Mouse (Mus musculus) G1E-ER4 (cell line): ENCODE data around the gene Plcz1. TPM values are rescaled to one million over a fixed set of nuclear protein-coding genes. Genes with fewer than 3 reads are reported as not detected.

Experiments used
- GATA1 ChIP-seq: IDR thresholded peaks from one replicate; pipeline ENCODE4 v1.8.0; 2012; ENCODE audit warnings: low read length, inconsistent platforms
- polyA plus RNA-seq: library from polyadenylated mRNA; stranded (reverse); fragments of >175 nt; gene quantifications from 2 replicates; pipeline ENCODE4 v1.2.3, GENCODE M21; 2012

The Plcz1 gene
- polyA plus RNA-seq, 1 experiment: not detected

DNA sequence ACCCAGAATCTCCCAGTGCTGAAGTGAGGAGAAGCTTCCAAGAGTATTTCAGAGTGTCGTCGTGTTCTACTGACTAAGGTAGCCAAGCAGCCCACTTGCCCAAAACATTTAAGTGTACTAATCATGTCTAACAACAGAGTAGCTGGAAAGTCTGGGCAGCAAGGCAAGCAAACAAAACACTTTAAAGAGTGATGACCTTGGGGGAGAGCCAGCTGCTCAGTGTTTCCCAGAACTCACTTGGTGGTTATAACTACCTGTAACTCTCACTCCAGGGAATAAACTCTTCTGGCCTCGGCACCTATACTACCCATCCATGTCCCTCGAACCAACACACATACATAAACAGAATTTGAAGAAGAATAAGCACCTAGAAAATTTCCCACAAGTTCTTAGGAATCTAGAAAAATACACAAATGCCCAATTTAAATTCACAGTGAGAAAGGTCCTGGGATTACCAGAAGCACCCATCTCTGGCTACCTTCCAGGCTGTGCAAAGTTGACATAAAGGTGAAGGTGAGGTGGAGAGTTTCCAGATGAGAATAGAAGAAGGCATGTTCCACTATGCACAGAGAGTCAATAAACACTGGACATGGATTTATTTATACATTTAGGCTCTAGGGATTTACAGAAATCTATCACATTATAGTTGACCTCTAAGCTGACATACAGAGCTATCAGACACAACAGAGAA lies 69.5 kb downstream of the Plcz1 start:
- TF ChIP-seq GATA1: no peak

DNA sequence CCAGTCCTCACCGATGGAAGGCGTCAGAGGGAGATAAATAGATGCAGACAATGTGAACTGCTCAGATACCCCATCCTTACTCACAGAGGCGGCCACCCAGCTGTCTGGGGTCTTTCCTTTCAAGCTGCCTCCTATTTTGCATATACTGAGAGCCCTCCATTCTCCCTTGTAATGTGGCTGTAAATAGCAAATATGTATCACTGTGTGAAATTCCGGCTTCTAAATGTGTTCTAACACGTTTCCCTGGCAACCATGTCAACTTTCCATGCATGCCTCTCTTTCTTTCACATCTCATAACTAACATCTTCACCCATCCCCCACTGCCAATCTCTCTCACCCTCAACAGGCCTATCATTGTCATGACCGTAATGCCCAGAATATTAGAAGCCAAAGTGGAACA lies 74.6 kb downstream of the Plcz1 start:
- TF ChIP-seq GATA1: no peak

- TF ChIP-seq GATA1: no peak
Observed at GRCm38 (mm10) chr6:139964895-139965294, 76.4 kb downstream of the Plcz1 start.

DNA sequence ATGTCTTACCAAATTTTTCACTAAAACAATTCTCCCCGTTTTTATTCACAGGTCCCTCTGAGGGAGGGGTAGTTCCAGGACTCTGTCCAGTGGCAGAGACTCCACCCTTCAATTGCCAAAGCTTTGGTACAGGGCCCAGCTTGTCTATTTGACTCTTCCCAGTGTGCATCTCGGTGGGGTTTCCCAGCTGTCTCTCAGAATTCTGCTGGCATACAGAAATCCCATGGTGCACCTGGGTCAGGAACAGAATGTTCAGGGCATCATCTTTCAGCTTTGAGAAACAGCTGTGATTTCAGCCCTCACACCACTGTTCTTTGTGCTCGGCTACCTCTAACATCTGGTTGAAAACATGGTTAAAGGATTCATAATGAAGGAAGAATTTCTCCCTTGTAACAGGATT lies 77.5 kb downstream of the Plcz1 start:
- TF ChIP-seq GATA1: no peak

- TF ChIP-seq GATA1: no peak
Observed at GRCm38 (mm10) chr6:139957531-139958241, 83.6 kb downstream of the Plcz1 start.

DNA sequence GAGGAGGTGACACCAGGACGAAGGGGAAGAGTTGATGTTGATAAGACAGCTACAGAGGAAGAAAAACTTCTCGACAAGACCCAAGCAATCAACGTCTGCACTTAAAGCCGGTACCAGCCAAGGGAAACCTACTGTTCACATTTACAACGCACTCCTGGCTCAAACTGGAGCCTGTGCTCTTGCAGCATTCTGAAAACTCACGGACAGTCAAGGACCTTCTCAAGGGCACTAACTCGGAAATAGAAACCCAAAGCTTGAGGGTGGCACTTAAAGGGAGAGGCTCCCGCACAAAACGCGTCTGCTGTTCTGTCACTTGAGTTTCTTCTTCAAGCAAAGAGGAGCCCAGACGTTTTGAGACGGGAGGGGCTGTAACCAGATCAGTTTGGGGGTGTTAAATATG lies 87.7 kb downstream of the Plcz1 start:
- TF ChIP-seq GATA1: no peak

DNA sequence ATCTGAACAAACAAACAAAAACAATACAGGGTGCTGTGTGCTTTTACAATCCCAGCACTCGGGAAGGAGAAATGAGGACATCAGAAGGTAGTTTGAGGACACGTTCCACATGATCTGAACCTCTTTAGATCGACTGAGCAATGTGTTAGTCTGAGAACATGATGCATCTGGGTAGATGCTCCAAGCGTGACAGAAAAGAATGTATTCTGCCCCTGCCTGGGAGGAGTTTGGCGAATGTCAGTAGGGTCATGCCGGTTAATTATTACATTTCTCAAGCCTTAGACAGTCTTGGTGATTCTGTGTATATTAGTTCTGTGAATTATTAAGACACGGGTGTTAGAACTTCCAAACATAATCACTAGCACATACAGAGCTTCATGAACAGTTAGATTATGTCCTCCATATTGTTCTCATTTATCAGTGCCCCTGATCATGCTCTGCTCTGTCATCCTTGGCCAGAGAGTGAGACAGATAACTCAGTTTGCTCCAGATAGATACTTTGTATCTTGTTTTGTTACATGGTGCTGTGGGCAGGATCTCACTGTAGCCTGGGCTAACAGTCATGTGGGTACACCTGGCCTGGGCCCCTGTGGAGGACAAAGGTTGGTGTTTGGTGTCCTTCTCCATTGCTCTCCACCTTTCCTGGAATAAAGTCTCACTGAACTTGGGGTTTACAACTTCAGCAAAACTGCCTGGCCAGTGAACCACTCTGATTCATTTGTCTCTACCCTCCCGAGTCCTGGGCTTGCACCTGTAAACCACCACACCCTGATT lies 94.0 kb downstream of the Plcz1 start:
- no peak for TF ChIP-seq GATA1

Other genes starting within 250 kb of the Plcz1 start
- not detected in 2 replicates for gene Capza3, start 205 bp downstream of the Plcz1 start, polyA plus RNA-seq